Mouse (Mus musculus) E14TG2a.4 (cell line): ENCODE results near the gene Setx.
"Not testable (repeated sequence)": the region's sequence is repeated elsewhere in the genome, so short reads cannot be mapped to it uniquely, and the experiment has no call there.

Experiments used
- H3K27me3 ChIP-seq: 2 replicates; pipeline ENCODE4 v1.6.1; 2014; ENCODE audit warnings: low read length, control low read depth; ENCODE audit not compliant: insufficient read depth
- H3K36me3 ChIP-seq: 2 replicates; pipeline ENCODE4 v1.6.1; 2014; ENCODE audit warnings: low read length, control low read depth; ENCODE audit not compliant: insufficient read depth
- H3K4me1 ChIP-seq: replicated peaks from 2 replicates; pipeline ENCODE4 v1.6.1; 2014; ENCODE audit warnings: low read depth, low read length, control low read depth
- H3K4me3 ChIP-seq: replicated peaks from 2 replicates; pipeline ENCODE4 v1.5.1; 2014; ENCODE audit warnings: mild to moderate bottlenecking, low read length
- H3K9me3 ChIP-seq: 2 replicates; pipeline ENCODE4 v1.6.1; 2014; ENCODE audit warnings: low read length, control low read depth
- CTCF ChIP-seq: conservative IDR thresholded peaks from 2 replicates; pipeline ENCODE4 v1.5.1; 2014; ENCODE audit warnings: low read length
- NANOG ChIP-seq: IDR thresholded peaks from 2 replicates; pipeline ENCODE4 v1.6.1; 2014; ENCODE audit warnings: borderline replicate concordance, low read length, mixed read lengths
- POU5F1 ChIP-seq: IDR thresholded peaks from 2 replicates; pipeline ENCODE4 v1.6.1; 2014; ENCODE audit warnings: low read length, borderline replicate concordance

The Setx gene

DNA sequence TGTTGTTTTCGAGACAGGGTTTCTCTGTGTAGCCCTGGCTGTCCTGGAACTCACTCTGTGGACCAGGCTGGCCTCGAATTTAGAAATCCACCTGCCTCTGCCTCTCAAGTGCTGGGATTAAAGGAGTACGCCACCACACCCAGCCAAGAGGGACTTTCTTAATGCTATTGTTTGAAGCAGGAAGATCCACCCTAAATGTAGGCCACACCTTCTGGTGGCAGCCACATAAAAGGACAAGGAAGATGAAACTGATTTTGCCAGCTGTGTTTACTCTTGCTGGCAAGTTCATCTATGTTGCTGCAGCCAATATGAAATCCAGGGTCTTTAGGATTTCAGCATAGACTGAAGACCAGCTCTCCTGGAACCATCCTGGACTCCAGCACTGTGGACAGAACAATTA is 26.5 kb upstream of the Setx start:
- peak overlapping the region; percentile 15; the same call in 1 of the 2 replicates for H3K4me3 ChIP-seq
- no peaks in the 10 kb centered on the region for H3K36me3 ChIP-seq
- peaks cover 41% of the 10 kb centered on the region for H3K9me3 ChIP-seq
- H3K4me1 ChIP-seq = peaks cover 48% of the 10 kb centered on the region
- TF ChIP-seq CTCF = no peak
- TF ChIP-seq NANOG = peak; percentile 1; the same call in 1 of the 2 replicates
- no peaks in the 10 kb centered on the region for H3K27me3 ChIP-seq

DNA sequence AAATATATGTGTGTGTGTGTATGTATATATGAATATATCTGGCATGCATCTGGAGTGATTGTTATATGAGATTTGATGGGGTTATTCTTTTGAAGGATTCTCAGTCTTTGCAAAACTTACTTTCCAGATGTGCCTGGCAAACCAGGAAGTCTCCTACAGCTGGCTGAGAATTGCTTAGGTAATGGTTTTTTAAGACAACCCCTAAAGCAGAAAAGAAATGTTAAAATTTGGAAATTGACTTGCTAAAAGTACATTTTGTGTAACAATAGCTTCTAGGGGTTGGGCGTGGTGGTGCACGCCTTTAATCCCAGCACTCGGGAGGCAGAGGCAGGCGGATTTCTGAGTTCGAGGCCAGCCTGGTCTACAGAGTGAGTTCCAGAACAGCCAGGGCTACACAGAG is 26.0 kb upstream of the Setx start:
- H3K9me3 ChIP-seq = peaks cover 42% of the 10 kb centered on the region
- not testable (repeated sequence) for H3K27me3 ChIP-seq, H3K36me3 ChIP-seq
- H3K4me1 ChIP-seq = peaks cover 48% of the 10 kb centered on the region
- H3K4me3 ChIP-seq = peak overlapping the region; percentile 15; the same call in 1 of the 2 replicates

- Histone ChIP-seq H3K9me3 (peaks cover 40% of the 10 kb centered on the region), H3K4me3 (peak overlapping the region; percentile 63), H3K27me3 (no peaks in the 10 kb centered on the region), H3K4me1 (peaks cover 48% of the 10 kb centered on the region), H3K36me3 (no peaks in the 10 kb centered on the region)
- no peak for TF ChIP-seq CTCF
- TF ChIP-seq POU5F1 = no peak
- TF ChIP-seq NANOG = no peak
Observed at GRCm38 (mm10) chr2:29098786-29099185, 25.2 kb upstream of the Setx start.

DNA sequence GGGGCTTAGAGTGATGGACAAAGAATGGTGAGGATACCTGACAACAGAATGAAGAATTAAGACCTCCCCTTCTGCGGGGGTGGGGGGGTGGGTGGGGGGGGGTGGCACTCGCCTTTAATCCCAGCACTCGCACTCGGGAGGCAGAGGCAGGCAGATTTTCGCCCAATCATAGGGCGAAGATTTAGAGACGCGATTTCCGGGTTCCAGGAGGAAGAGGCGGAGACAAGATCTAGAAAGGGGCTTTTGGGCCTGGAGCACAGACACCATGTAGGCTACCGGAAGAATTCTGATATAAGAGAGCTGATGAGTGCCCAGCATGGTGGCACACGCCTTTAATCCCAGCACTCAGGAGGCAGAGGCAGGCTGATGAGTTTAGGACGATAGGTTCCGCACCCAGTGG is 24.3 kb upstream of the Setx start:
- H3K4me1 ChIP-seq = peaks cover 51% of the 10 kb centered on the region

DNA sequence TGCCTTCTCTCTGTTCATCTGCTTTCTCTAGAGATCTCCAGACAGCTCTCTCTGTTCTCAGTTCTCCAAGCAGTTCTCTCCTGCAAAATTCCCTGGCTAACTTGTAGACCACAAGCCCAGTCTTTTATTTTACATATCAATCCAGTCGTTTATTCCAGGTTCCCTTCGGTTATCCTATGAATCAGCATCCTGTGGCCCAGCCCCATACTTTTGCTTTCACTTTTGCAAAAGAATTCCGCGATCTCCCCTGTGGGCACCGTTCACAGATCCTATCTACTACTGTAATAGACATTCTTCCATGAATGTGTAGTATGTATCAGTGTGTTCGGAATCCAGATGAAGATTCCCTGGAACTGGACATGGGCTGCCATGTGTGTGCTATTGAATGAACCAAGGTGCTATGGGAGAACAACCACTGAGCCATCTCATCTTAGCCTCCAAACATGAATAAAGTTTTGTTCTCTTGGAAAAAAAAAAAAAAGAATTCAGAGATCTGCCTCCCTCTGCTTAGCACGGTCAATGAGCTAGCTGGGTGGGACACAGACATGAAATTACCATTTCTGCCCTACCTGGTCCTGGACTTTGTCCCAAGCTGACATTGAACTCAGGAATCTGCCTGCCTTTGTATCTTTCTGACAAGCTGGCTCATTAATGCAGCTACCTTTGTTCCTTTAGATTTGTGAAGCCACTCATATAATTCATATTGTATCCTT is 23.0 kb upstream of the Setx start:
- no peak for TF ChIP-seq NANOG
- TF ChIP-seq POU5F1 = no peak
- no peak for TF ChIP-seq CTCF
- H3K27me3 ChIP-seq = no peaks in the 10 kb centered on the region
- H3K9me3 ChIP-seq = peaks cover 26% of the 10 kb centered on the region
- H3K4me1 ChIP-seq = peaks cover 50% of the 10 kb centered on the region
- H3K4me3 ChIP-seq = peak overlapping the region; percentile 82
- H3K36me3 ChIP-seq = no peaks in the 10 kb centered on the region

More for the DNA sequence above, 24.3 kb upstream of the Setx start:
- Histone ChIP-seq H3K4me3 (peak overlapping the region; percentile 82), H3K9me3 (peaks cover 32% of the 10 kb centered on the region), H3K36me3 (no peaks in the 10 kb centered on the region), H3K27me3 (no peaks in the 10 kb centered on the region)
- no peak for TF ChIP-seq CTCF
- TF ChIP-seq POU5F1 = no peak
- no peak for TF ChIP-seq NANOG

DNA sequence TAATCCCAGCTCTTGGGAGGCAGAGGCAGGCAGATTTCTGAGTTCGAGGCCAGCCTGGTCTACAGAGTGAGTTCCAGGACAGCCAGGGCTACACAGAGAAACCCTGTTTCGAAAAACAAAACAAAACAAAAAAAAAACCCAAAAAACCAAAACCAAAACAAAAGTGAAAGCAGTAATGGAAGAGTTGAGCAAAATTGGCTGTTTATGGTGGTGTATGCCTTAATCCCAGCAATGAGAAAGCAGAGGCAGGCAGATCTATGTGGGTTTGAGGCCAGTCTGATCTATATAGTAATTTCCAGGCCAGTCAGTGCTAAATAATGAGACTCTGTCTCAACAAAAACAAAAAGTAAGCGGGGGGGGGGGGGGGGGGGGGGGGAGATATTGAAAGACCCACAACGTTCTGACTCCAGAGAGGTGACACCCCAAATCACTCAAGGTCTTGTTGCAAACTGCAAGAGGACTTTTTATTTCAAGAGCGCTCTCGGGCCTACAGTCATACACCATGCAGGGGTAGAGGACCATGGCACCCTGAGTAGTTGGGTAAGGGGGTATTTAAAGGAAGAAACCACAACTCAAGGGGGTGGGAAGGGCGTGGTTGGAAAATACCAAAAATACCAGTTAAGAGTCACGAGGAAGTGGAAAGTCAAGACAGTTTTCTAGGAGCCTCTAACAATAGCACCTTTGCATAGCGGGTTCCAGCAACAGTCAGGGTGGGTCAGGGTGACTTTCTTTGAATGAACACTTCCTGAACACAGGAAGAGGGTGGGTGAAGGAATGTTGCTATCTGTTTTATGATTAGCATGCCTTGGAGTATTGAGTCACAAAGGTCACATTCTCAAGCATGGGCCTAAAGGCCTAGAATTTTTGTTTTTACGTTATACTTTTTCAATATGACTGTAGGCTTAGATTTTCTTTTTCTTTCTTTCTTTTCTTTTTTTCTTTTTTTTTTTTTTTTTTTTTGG is 21.3 kb upstream of the Setx start:
- not testable (repeated sequence) for H3K4me3 ChIP-seq, H3K36me3 ChIP-seq, H3K27me3 ChIP-seq
- H3K9me3 ChIP-seq = peaks cover 26% of the 10 kb centered on the region
- peaks cover 45% of the 10 kb centered on the region for H3K4me1 ChIP-seq

- Histone ChIP-seq H3K9me3 (no peaks in the 10 kb centered on the region), H3K4me1 (peaks cover 50% of the 10 kb centered on the region), H3K27me3 (no peaks in the 10 kb centered on the region), H3K36me3 (no peaks in the 10 kb centered on the region), H3K4me3 (peak overlapping the region; percentile 18; the same call in 1 of the 2 replicates)
- TF ChIP-seq NANOG (peak; percentile 67; the same call in 1 of the 2 replicates), CTCF (no peak), POU5F1 (peak; percentile 98)
Observed at GRCm38 (mm10) chr2:29120969-29121368, 3.0 kb upstream of the Setx start.

GRCm38 (mm10) chr2:29122446-29122845 is 1.5 kb upstream of the Setx start:
- peak overlapping the region; percentile 53 for H3K4me3 ChIP-seq
- H3K36me3 ChIP-seq = peaks cover 13% of the 10 kb centered on the region
- TF ChIP-seq POU5F1 (no peak), CTCF (no peak), NANOG (peak; percentile 55; the same call in 1 of the 2 replicates)
- H3K27me3 ChIP-seq = no peaks in the 10 kb centered on the region
- no peaks in the 10 kb centered on the region for H3K9me3 ChIP-seq
- H3K4me1 ChIP-seq = peaks cover 65% of the 10 kb centered on the region

GRCm38 (mm10) chr2:29124571-29124935 is 572 bp downstream of the Setx start:
- Histone ChIP-seq H3K9me3 (no peaks in the 10 kb centered on the region), H3K4me1 (peaks cover 67% of the 10 kb centered on the region), H3K4me3 (peak overlapping the region; percentile 69), H3K36me3 (peaks cover 34% of the 10 kb centered on the region), H3K27me3 (no peaks in the 10 kb centered on the region)
- TF ChIP-seq NANOG (no peak), POU5F1 (no peak), CTCF (no peak)
